Mouse (Mus musculus) liver, embryonic 14.5 days (tissue): ENCODE data around the gene Ssbp2.

Experiments used
- CTCF ChIP-seq: IDR thresholded peaks from 2 replicates; pipeline ENCODE4 v1.5.1; 2016; ENCODE audit warnings: antibody characterized with exemption, low read depth, control low read depth
- EP300 ChIP-seq: IDR thresholded peaks from 2 replicates; pipeline ENCODE4 v1.6.1; 2016; ENCODE audit warnings: antibody characterized with exemption, low read depth

- no peak for TF ChIP-seq CTCF
- TF ChIP-seq EP300, result no peak
Measured at GRCm38 (mm10) chr13:91564047-91564446, 104.0 kb downstream of the Ssbp2 start.
